Mouse (Mus musculus): Measurements from ENCODE around the gene Ifnar2.

The Ifnar2 gene

GRCm38 (mm10) chr16:91358555-91358954, 14.0 kb upstream of the Ifnar2 start:
- DNase-seq (ENCODE audit: low spot score in 2 of 2) = peak; percentile 37 to 70

GRCm38 (mm10) chr16:91359531-91359930, 13.1 kb upstream of the Ifnar2 start:
- no peak for DNase-seq (ENCODE audit: low spot score in 2 of 2)

GRCm38 (mm10) chr16:91360162-91360561, 12.4 kb upstream of the Ifnar2 start:
- no peak for DNase-seq (ENCODE audit: low spot score in 2 of 2)

- no peak for DNase-seq (ENCODE audit: low spot score in 2 of 2)
Measured at GRCm38 (mm10) chr16:91362006-91362405, 10.6 kb upstream of the Ifnar2 start.

GRCm38 (mm10) chr16:91362616-91363272, 9.8 kb upstream of the Ifnar2 start:
- DNase-seq (ENCODE audit: low spot score in 2 of 2) = no peak

GRCm38 (mm10) chr16:91363483-91363882, 9.1 kb upstream of the Ifnar2 start:
- no peak for DNase-seq (ENCODE audit: low spot score in 2 of 2)

- no peak for DNase-seq (ENCODE audit: low spot score in 2 of 2)
Measured at GRCm38 (mm10) chr16:91366567-91366966, 6.0 kb upstream of the Ifnar2 start.

- DNase-seq (ENCODE audit: low spot score in 2 of 2) = no peak
Measured at GRCm38 (mm10) chr16:91367066-91367465, 5.5 kb upstream of the Ifnar2 start.

GRCm38 (mm10) chr16:91373473-91374252, 1.1 kb downstream of the Ifnar2 start:
- DNase-seq (ENCODE audit: low spot score in 2 of 2) = no peak

GRCm38 (mm10) chr16:91374253-91374634, 1.7 kb downstream of the Ifnar2 start:
- DNase-seq (ENCODE audit: low spot score in 2 of 2) = no peak

- no peak for DNase-seq (ENCODE audit: low spot score in 2 of 2)
Measured at GRCm38 (mm10) chr16:91376701-91377100, 4.1 kb downstream of the Ifnar2 start.

- no peak for DNase-seq (ENCODE audit: low spot score in 2 of 2)
Measured at GRCm38 (mm10) chr16:91378431-91378986, 5.9 kb downstream of the Ifnar2 start.

GRCm38 (mm10) chr16:91378991-91379390, 6.4 kb downstream of the Ifnar2 start:
- no peak for DNase-seq (ENCODE audit: low spot score in 2 of 2)

- no peak for DNase-seq (ENCODE audit: low spot score in 2 of 2)
Measured at GRCm38 (mm10) chr16:91379412-91379811, 6.8 kb downstream of the Ifnar2 start.

- no peak for DNase-seq (ENCODE audit: low spot score in 2 of 2)
Measured at GRCm38 (mm10) chr16:91380151-91380550, 7.6 kb downstream of the Ifnar2 start.

GRCm38 (mm10) chr16:91381606-91382005, 9.0 kb downstream of the Ifnar2 start:
- DNase-seq (ENCODE audit: low spot score in 2 of 2) = no peak

GRCm38 (mm10) chr16:91382261-91382790, 9.7 kb downstream of the Ifnar2 start:
- no peak for DNase-seq (ENCODE audit: low spot score in 2 of 2)

GRCm38 (mm10) chr16:91384221-91384620, 11.6 kb downstream of the Ifnar2 start:
- no peak for DNase-seq (ENCODE audit: low spot score in 2 of 2)

- no peak for DNase-seq (ENCODE audit: low spot score in 2 of 2)
Measured at GRCm38 (mm10) chr16:91385621-91386020, 13.0 kb downstream of the Ifnar2 start.

- no peak for DNase-seq (ENCODE audit: low spot score in 2 of 2)
Measured at GRCm38 (mm10) chr16:91386419-91387120, 14.0 kb downstream of the Ifnar2 start.

GRCm38 (mm10) chr16:91387121-91387486, 14.5 kb downstream of the Ifnar2 start:
- no peak for DNase-seq (ENCODE audit: low spot score in 2 of 2)

- DNase-seq (ENCODE audit: low spot score in 2 of 2) = no peak
Measured at GRCm38 (mm10) chr16:91390100-91390499, 17.5 kb downstream of the Ifnar2 start.
